Mouse (Mus musculus): Measurements from ENCODE around the gene Gyg.

Gene Gyg

DNA sequence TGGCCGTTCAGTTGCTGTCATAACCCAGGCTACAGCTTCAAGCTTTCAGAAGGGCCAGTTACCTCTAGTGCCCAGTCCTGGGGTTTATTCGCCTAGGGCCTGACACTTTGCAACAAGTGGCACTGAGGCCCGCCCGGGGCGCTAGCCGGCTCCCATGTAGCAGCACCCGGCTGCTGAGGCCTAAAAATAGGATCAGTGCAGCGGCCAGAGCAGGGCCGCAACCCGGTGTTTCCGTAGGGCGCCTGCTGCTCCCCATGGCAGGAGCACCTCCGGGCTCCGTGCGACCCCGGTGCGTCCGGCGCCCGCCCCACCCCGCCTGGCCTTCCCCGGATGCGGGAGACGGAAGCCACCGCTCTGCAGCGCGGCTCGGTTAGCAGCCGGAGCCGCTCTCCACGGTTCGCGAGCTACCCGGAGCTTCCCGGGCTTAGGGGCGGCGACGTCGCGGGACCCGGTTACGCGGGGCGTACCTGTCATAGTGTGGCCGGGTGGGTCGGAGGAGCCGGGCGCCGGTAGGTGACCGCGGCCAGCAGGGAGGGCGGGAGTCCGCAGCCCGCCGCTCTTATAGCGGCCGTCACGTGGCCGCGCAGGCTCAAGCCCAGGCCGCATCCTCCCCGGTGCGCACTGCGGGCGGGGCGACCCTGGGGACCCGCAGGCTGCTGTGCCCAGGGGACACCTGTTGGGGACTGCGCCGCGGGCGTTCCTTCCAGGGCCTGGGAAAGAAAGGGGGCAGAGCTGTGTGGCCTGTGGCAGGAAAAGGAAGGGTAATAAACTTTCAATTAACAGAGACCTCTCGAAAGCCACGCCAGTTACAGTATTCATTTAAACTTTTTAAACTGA is at the start of gene Gyg:
TSS of gene Gyg (minus strand) at position 787 of the 837 bp plus-strand sequence.
- ATAC-seq (ENCODE audit: low TSS enrichment), result peak; percentile 95

DNA sequence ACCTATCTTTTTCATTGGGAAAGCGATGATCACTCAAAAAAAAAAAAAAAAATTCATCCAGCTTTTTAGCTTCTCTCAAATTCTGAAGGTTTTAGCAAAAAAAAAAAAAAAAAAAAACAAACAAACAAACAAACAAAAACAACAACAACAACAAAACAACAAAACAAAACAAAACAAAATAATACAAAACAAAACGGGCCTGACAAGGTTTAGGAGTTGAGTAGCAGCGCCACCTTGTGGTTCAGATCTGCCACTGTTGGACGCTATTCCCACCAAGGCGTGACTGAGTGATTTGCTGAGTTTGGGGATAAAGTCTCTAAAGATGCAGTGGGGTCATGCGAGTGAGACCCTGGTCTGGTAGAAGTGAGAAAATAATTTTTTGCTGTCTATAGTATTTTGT is 43.8 kb upstream of the Gyg start:
- peak; percentile 80; the same call in 1 of the 2 replicates for ATAC-seq (ENCODE audit: low TSS enrichment)

DNA sequence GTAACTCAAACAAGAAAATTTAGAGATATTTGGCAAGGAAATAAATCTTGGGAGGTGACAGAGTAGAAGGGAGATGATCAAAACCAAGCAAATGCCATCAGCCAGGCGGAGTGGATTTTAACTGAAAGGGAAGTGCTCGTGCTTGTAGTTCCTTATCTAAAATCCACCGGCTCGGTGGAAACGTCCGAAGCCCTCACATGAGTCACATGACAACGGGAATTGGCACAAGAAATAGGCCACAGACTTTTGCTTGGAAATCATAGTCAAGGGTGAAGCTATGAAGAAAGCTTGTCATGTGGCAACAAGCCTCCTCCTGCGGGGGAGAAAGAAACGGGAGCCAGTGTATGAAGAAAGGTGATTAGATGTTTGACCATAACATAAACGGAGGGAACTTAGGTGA is 42.8 kb upstream of the Gyg start:
- ATAC-seq (ENCODE audit: low TSS enrichment), result no peak

DNA sequence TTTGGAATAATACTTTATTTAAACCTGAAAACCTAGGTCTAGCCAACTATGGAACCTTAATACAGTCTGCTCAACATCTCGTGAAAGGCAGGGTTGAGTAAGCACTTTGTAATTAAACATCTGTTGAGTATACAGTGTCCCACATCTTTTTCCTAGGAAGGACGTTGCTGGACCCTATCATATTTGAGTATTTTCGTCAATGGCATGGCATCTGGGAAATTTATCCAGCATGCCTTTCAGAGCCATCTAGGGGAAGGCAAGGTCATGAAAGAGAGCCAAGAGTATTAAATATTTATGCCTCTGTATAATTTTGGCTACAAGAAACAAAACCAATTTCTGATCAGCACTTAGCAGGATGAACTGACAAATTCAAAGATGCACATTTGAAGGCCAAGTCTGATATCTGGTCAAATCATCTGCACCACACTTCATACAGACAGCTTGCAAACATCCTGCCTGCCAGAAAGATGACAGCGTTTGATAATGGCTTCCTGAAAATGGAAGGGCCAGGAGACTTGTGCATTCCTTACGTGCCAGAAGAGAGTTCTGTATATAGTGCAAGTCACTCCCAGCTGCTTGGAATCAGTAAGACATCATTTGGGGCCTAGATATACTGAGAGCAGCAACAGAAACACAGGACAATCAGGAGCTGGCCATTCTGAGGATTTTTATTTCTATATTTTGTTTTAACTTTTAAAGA is 34.0 kb upstream of the Gyg start:
- ATAC-seq (ENCODE audit: low TSS enrichment), result no peak

DNA sequence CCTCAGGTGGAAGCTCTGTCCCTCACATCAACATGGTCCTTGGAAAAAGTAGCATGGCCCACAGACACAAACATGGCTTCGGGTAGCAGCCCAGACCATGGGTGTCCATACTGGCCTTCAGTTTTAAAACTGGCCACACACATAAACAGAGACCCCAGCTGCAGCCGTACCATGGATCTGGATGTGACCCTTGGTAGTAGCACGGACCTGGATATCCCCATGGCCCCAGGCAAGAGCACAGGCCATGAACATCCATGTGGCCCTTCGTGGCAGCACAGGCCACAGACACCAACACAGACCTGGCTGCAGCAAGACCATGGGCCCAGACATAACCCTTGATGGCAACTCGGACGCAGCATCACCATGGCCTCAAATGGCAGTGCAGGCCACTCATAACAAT is 17.3 kb upstream of the Gyg start:
- no peak for ATAC-seq (ENCODE audit: low TSS enrichment)

DNA sequence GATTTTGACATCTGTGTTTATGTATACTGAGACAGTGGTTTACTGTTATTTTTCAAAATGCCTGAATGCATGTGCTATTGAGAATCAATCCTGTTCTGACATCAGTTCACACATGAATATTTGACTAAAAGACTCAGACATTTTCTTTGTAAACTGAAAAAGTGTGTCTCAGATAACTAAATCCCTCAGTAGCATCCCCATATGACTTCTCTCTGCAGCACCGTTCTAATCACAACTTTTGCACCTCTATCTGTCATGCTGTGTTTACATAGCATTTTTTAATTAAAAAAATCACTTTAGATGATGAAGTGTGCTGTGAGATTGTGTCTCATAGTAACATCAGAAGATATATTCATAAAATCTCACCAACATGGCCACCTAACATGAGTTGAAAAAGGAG is 12.4 kb upstream of the Gyg start:
- no peak for ATAC-seq (ENCODE audit: low TSS enrichment)

DNA sequence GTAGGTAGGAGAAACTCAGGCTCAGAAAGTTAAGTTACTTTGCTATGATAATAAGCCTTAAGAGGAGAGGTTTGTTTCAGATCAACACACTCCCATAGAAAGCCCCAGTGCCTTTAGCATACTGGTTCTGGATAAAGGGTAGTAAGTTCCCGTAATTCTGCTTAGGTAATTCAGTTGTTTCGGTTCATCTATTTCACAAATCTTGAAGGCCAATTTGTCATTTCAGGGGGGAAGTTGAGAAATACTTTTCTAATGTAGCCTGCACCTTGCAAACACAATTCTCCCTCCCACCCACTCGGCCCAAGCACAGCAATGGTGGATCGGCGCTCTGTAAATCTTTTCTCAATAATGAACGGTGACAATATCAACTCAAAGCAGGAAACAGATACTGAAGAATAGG is 359 bp upstream of the Gyg start:
- no peak for ATAC-seq (ENCODE audit: low TSS enrichment)

DNA sequence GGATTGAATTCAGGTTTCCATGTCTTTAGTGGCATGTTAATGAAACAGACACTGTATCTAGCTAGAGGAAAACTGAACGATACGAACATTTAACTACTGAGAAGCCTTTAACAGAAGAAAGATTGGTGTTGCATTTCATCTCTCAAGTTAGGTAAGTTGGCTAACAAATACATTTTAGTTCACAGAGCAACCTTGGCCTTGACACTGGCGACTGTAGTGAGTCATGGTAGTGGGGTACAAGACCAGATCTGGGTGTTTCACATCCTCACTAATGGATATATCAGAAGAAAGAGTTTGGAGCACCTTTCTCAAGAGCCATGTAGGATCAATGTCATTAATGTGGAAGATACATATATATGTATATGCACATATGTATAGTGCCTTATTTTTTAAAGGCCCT is 3.5 kb downstream of the Gyg start:
- no peak for ATAC-seq (ENCODE audit: low TSS enrichment)

DNA sequence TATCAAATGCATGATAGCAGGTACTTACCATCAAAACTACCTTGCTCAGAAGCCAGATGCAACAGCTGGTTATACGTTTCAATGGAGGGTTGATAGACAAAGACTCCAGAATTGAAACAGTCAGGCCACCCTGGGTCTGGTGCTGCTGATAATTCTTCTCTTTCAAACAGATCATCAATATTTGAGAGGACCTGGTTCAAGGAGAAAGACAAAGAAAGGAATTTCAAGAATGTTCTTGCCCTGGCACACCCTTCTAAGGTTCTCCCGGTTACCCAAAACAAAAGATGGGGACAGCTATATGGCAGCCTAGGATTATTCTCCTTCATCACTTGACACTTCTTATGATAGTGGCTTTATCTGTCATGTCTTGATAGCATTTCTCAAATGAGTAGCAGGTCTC is 4.6 kb downstream of the Gyg start:
- ATAC-seq (ENCODE audit: low TSS enrichment), result no peak

DNA sequence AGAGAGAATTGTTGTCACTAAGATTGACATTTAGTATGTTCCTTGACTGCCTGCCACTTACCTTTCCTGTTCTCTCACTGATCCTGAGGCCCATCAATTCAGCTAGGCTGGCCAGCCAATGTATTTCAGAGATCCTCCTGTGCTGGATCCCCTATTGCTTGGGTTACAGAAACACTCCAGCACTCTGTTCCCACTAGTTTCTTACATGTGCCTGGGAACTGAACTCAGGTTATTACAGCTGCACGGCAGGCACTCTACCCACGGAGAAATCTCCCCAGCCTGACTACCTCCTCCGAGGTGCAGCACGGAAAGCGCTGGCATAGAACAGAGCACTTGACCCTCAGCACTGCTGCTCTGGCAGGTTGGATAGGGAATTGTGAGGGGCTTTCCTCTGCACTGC is 7.5 kb downstream of the Gyg start:
- peak; percentile 53 for ATAC-seq (ENCODE audit: low TSS enrichment)

DNA sequence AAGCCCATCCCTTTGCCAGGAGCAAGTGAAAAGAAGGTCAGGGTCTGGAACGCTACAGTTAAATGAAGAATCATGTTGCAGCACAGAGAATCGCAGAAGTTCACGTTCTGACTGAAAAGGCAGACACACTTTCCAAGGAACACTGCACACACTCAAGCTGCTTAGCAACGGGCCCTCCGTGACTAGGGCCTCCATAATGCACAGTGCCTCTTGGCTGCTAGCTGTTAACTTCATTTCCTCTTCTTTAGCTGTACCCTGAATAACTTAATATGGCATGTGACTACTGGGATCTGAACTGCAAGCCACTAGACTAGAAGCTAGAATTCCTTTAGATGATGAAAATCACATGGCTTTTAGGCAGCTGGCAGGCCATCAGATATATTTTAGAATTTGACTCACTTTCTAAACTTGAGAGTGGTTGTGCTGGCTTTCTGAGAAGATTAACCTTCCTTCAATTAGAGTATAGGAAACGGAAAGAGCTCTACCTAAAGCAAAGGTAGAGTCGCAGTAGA is 8.2 kb downstream of the Gyg start:
- ATAC-seq (ENCODE audit: low TSS enrichment), result peak; percentile 61; the same call in 1 of the 2 replicates

DNA sequence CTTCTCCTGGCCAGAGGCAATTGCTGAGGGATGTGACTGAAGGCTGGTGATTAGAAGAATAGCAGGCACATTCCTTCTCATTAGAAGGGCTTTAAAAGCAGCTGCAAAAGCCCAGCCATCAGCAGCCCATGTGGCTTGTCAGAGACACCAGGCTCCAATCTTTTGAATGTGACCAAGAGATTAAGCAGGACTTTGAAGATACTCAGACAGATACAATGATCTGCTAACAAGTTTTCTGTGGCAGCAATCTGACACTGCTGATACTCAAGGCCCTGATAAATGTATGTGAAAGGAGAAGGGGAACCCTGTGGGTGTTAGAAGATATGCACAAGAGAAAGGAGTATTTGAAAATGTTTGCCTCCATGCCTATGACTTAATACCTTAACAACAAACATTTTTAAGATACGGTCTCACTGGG is 9.4 kb downstream of the Gyg start:
- ATAC-seq (ENCODE audit: low TSS enrichment), result no peak

DNA sequence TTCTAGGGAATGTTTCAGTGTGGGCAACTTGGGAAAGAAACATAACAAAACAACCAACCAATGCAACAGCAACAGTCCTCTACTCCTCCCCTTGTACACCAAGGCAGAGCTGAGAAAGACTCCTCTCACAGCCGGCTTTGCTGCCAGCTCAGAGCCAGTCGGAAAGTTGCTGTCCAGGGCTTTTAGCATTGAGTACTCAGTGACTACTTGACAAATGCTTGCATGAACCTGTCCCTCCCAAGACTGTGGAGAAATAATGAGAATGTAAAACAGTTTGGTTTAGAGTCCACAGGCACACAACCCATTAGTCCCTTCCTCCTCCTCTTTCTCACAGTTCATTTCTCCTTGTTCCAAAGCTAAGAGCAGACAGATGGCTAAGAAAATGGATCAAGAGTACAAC is 10.7 kb downstream of the Gyg start:
- peak; percentile 17; the same call in 1 of the 2 replicates for ATAC-seq (ENCODE audit: low TSS enrichment)

DNA sequence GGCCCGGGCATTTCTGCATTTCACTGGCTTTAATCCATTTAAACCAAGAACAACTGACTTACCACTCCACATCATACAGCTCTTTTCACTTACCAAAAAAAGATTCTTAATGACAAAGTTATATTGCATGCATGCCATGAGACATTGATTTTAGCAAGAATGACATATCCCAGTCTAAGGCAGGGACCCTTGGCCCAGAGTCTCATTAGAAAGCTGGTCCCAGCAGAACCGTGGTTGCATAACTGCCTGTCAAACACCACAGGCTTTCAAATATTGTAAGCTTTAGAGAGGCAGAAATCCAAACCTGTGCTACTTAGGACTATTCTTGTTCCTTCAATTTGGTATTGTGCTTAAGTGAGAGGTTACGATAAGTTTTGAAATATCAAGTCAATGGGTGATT is 11.4 kb downstream of the Gyg start:
- ATAC-seq (ENCODE audit: low TSS enrichment), result no peak

DNA sequence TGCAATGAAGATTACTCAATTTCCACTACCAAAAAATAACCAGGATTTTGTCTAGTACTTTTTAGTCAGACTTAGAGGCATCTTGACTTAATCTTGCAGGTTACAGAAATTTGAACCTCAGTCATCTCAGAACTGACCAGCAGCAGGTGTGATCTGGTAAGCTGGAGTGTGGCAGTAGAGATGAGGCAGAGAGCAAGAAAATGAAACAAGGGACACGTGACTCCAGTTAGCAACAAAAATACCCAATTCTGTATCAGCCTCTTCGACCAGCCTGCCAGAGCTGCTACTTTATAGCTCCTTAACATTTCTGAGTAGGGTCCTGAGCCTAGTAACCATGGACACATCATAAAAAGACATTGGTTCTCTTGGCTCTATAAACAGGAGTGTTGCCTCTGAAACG is 12.5 kb downstream of the Gyg start:
- no peak for ATAC-seq (ENCODE audit: low TSS enrichment)

DNA sequence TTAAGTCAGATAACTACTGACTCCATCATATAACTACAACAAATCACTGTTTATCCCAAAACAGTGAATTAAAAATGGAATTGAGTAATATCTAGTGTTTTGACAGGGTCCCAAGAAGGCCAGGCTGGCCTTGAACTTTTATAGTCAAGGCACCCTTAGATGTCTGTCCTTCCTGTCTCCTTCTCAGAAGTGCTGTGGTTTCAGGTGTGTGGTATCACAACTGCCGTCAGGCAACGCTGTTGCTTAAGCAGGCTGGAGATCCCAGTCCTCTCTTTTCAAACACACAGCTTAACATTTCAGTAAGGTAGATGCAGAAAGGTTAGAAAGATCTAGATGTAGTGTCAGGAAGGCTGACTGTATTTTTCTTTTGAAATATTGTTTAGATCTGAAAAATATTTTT is 13.0 kb downstream of the Gyg start:
- no peak for ATAC-seq (ENCODE audit: low TSS enrichment)

DNA sequence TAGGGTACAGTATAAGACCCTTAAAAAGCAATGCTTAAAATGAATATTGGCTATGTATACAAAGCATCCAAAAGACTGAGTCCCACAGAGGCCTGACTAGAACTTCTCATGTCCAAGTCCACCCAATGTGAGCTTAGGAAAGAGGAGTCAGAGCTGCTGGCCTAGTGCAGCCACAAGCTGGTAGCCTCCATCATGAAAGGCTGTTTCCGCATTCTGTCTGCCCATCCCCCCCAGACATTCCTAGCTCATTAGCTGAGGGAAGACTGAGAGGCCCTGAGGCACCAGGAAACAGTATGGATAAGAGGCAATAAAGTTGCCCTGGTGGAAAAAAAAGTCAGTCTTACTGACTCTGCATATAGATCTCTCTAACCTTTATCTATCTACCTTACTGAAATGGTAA is 13.4 kb downstream of the Gyg start:
- no peak for ATAC-seq (ENCODE audit: low TSS enrichment)

DNA sequence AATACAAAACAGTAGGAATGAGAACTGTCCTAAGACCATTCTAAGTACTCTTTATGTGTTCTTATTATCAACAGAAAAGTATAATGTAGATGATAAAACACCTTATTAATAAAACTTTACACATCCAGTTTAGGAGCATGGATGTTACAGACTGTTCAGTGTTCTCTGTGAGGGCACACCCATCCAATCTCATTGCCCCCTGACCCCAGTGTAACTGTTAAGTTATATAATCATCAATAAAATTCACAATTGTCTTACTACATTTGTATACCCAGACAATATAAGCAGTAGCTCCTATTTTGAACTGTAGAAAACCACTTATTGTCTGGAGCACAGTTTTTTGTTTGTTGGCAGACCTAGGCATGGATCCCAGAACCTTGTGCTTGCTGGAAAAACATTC is 13.9 kb downstream of the Gyg start:
- no peak for ATAC-seq (ENCODE audit: low TSS enrichment)

DNA sequence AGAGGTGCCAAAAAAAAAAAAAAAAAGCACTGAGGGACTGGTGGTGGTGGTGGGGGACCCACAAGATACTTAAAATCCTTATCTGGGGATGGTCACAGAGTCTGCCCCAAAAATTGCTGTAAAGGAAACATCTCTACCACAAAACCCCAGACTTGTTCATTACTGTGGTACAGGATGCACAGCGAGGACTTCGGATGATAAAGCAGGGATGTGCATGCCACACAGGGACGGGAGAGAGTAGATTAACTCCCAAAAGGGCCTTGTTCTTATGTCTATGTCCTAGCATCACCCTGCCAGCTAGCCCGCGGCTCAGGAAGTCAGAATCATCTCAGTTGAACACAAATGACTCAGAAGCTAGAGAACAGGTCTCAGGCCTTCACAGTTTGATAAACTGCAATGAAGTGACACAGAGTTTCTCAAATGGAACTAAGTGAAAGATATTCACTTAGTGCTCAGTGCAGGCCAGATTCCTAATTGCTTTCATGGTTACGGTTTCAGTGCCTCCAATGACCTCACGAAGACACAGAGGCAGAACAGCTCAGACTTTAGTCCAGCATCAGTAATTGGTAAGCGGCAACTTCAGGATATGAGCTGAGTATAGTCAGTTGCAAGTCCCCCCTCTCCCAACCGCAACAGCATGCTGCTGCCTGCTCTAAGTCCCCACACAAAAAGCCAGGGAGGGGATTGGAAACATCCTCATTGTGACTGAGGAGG is 18.1 kb downstream of the Gyg start:
- no peak for ATAC-seq (ENCODE audit: low TSS enrichment)

DNA sequence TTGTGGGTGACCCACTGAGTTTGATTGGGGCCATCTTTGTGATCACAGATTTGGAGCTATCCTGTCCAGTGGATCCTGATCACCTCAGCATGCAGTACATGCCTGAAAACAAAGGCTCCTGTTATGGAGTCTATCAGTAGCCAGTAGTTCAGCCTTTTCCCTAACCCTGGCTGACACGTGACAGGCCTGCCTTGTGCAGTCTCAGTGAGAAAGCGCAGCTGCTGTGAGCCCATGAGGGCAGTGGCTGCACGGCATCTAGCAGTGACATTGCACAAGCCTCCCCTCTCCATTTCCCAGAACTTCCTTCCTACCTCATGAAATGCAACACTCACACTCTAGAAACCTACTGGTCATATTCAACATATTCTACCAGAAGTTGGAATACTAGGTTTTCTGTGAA is 20.6 kb downstream of the Gyg start:
- no peak for ATAC-seq (ENCODE audit: low TSS enrichment)

DNA sequence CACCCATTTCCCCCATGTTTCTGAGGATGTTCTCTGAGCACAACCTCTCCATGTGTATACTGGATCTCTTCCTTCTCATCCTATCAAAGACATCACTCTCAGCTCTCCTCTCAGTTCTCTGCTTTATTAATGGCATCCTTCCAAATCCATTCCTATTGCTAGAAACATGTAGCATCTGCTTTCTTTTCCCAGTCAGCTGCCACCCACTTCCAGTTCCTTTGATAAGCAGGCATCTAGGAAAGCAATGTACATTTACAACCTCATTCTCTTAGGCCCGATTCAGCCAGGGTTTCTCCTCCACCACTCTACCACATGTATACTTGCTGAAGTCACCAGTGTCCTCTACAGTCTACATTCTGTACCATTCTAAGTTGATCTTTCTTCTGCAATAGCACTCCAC is 21.4 kb downstream of the Gyg start:
- peak; percentile 73 for ATAC-seq (ENCODE audit: low TSS enrichment)

DNA sequence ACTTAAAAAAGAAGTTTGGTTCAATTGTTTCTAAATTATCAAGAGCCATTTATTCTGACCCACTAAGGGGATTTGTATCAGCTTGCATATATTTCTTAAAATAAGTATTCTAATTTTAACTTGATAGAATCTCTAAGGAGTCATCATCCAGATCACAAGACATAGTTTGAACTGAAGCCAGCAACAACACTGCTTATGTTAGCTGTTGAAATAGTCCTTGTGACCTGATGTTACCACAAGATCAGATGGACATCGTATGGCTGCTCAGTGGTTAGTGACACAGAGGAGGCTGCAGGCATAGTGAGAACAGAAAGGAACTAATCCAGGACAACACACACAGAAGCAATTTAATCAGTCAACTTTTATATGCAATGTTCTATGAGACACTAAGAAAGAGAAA is 22.4 kb downstream of the Gyg start:
- ATAC-seq (ENCODE audit: low TSS enrichment), result no peak

DNA sequence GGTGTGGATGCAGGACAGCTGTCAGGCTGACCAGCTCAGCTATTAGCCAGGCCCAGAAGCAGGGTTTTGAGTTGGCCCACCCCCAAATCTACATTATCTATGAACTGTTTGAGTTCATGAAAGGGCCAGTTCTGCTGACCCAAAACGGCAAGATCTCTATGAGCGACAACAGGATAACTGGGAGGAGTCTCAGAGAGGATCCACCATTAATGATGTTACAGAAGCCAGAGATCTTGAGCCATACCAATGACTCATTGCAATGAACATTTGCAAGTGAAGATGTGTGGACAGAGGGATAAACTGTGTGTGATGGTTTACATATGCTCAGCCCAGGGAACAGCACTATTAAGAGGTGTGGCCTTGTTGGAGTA is 23.8 kb downstream of the Gyg start:
- ATAC-seq (ENCODE audit: low TSS enrichment), result no peak
